Mouse (Mus musculus): ENCODE measurements at regions not wholly inside any gene's neighbourhood (a gene's known extent, or its start where the extent isn't known, plus 50 kb on each side); places are given as distances from the start of the nearest gene placed in this dataset.
"Not testable (repeated sequence)": the region's sequence is repeated elsewhere in the genome, so short reads cannot be mapped to it uniquely, and the experiment has no call there.

DNA sequence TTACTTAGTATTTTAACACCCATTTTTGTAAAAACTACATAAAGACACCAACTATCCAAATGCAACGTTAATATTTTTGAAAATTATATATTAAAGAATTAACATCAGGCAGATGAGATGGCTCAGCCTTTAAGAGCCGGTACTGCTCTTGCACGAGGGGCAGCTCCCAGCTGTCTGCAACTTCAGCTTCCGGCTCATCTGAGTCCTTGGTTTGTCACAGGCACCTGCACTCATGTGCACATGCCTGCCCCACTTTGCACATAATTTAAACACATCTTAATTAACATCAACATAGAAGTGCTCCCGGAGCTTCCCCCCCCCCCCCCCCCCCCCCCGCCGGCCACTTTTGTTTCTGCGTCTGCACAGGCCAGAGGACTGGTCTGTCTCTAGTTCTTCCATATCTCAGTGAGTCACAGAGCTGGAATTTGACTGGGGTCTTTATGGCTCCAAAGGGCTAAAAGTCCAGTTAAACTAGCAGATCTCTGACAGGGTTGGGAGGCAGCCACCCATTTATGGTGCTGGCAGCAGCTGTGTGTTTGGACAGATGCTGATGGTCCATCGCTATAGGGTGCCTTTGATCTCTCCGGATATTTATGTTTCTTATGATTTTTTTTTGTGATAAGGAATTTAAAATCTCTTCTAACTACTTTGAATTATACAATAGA, 61.9 kb upstream of the Wdr26 start:
- no peak for DNase-seq (ENCODE audit: low spot score)
- no peaks in the 10 kb centered on the region for H3K4me1 ChIP-seq (replicated peaks; ENCODE audit: control insufficient read depth, insufficient read depth)
- H3K36me3 ChIP-seq (ENCODE audit: control insufficient read depth, insufficient read depth, low read length) = no peaks in the 10 kb centered on the region
- 28% methylated on average over 10 of the region's 10 CpGs for WGBS
- TF ChIP-seq CTCF (IDR thresholded peaks at IDR 0.05; ENCODE audit: low read depth) (no peak), EP300 (optimal IDR thresholded peaks at IDR 0.05) (no peak)
- H3K4me2 ChIP-seq (replicated peaks; ENCODE audit: low read depth) = no peak overlapping the region
- no peaks in the 10 kb centered on the region for H3K27me3 ChIP-seq (ENCODE audit: control insufficient read depth, insufficient read depth, low read length)
- H3K27ac ChIP-seq (replicated peaks) = no peak overlapping the region
- H3K4me3 ChIP-seq (ENCODE audit: low read depth, low read length) = no peak overlapping the region
- no peak overlapping the region for H3K9ac ChIP-seq (ENCODE audit: low read length)
- H3K9me3 ChIP-seq (ENCODE audit: control insufficient read depth, low read length) = no peaks in the 10 kb centered on the region
- no peak for ATAC-seq (ENCODE audit: low FRiP score, low TSS enrichment)

DNA sequence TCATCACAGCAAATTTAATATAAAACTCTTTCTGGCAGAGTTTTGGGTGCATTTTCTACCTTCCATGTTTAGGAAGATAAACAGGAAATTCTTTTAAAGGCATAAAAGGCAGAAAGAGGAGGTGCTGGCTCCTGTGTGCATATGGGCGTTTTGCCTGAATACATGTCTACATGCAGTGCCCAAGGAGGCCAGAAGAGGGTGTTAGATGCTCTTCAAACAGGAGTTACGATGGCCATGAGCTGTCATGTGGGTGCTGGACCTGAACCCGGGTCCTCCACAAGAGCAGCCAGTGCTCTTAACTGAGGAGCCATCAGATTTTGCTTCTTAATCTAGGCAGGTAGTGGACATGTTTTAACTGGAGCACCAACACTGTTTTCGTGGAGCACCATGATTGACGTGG, 69.0 kb upstream of the Wdr26 start:
- WGBS = 77% methylated on average over 5 of the region's 5 CpGs

DNA sequence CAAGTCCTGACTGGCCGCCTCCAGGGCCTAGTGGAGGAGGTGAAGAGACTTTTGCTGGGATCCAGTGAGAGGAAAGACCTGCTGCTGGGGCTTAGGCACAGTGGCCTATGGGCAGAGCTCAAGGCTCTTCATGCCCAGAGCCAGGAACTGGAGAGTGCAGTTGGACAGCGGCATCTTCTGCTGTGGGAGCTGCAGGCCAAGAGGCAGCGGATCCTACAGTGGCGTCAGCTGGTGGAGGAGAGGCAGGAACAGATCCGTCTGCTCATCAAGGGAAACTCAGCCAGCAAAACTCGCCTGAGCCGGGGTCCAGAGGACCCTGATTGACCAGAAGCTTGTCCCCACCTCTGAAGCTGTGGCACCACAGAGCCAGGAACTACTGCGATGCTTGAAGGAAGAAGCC, 69.4 kb upstream of the Cnih3 start:
- H3K4me3 ChIP-seq (ENCODE audit: low read depth, low read length); H3K4me2 ChIP-seq (replicated peaks; ENCODE audit: low read depth); ATAC-seq (ENCODE audit: low FRiP score, low TSS enrichment); H3K9ac ChIP-seq (ENCODE audit: low read length); H3K9me3 ChIP-seq (ENCODE audit: control insufficient read depth, low read length); H3K27ac ChIP-seq (replicated peaks); H3K27me3 ChIP-seq (ENCODE audit: control insufficient read depth, insufficient read depth, low read length); H3K36me3 ChIP-seq (ENCODE audit: control insufficient read depth, insufficient read depth, low read length); H3K4me1 ChIP-seq (replicated peaks; ENCODE audit: control insufficient read depth, insufficient read depth); DNase-seq (ENCODE audit: low spot score): not testable (repeated sequence)
- WGBS = 85% methylated on average over 8 of the region's 8 CpGs

More for the DNA sequence above, 69.0 kb upstream of the Wdr26 start:
- Histone ChIP-seq H3K4me2 (replicated peaks; ENCODE audit: low read depth) (no peak overlapping the region), H3K4me3 (ENCODE audit: low read depth, low read length) (no peak overlapping the region), H3K36me3 (ENCODE audit: control insufficient read depth, insufficient read depth, low read length) (no peaks in the 10 kb centered on the region), H3K4me1 (replicated peaks; ENCODE audit: control insufficient read depth, insufficient read depth) (no peaks in the 10 kb centered on the region), H3K9ac (ENCODE audit: low read length) (no peak overlapping the region), H3K27ac (replicated peaks) (no peak overlapping the region), H3K9me3 (ENCODE audit: control insufficient read depth, low read length) (no peaks in the 10 kb centered on the region), H3K27me3 (ENCODE audit: control insufficient read depth, insufficient read depth, low read length) (no peaks in the 10 kb centered on the region)
- DNase-seq (ENCODE audit: low spot score) (peak; percentile 12), ATAC-seq (ENCODE audit: low FRiP score, low TSS enrichment) (no peak)
- TF ChIP-seq CTCF (IDR thresholded peaks at IDR 0.05; ENCODE audit: low read depth) (peak; percentile 38; the same call in 1 of the 2 replicates), EP300 (optimal IDR thresholded peaks at IDR 0.05) (no peak)

DNA sequence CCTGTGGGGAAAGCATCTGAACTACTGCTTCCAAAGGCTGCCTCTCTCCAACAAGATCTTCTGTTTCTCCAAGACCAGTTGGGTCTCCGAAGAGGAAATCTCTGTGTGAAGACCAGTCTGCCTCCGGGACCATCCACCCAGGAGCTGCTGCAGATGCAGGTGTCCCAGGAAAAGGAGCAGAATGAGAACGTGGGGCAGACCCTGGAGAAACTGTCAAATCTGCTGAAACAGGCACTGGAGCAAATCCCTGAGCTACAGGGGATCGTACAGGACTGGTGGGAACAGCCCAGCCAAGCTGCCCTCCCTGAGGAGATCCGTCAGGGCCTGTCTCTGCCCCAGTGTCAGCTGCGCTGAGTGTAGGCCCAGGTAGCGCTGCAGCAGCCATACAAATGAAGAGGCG, 68.9 kb upstream of the Cnih3 start:
- not testable (repeated sequence) for H3K9me3 ChIP-seq (ENCODE audit: control insufficient read depth, low read length); H3K27ac ChIP-seq (replicated peaks); H3K9ac ChIP-seq (ENCODE audit: low read length); H3K4me3 ChIP-seq (ENCODE audit: low read depth, low read length); H3K27me3 ChIP-seq (ENCODE audit: control insufficient read depth, insufficient read depth, low read length); H3K36me3 ChIP-seq (ENCODE audit: control insufficient read depth, insufficient read depth, low read length); H3K4me1 ChIP-seq (replicated peaks; ENCODE audit: control insufficient read depth, insufficient read depth); H3K4me2 ChIP-seq (replicated peaks; ENCODE audit: low read depth); ATAC-seq (ENCODE audit: low FRiP score, low TSS enrichment)
- WGBS = 80% methylated on average over 8 of the region's 8 CpGs
- peak; percentile 5 for DNase-seq (ENCODE audit: low spot score)

GRCm38 (mm10) chr1:181284301-181285197, 67.9 kb upstream of the Cnih3 start:
- DNase-seq (ENCODE audit: low spot score) = peak; percentile 13
- H3K27ac ChIP-seq (replicated peaks) = no peak overlapping the region
- peak; percentile 54 for TF ChIP-seq CTCF (IDR thresholded peaks at IDR 0.05; ENCODE audit: low read depth)
- no peak for TF ChIP-seq EP300 (optimal IDR thresholded peaks at IDR 0.05)
- no peaks in the 10 kb centered on the region for H3K4me1 ChIP-seq (replicated peaks; ENCODE audit: control insufficient read depth, insufficient read depth)
- H3K4me3 ChIP-seq (ENCODE audit: low read depth, low read length) = no peak overlapping the region
- no peaks in the 10 kb centered on the region for H3K9me3 ChIP-seq (ENCODE audit: control insufficient read depth, low read length)
- H3K36me3 ChIP-seq (ENCODE audit: control insufficient read depth, insufficient read depth, low read length) = no peaks in the 10 kb centered on the region
- H3K27me3 ChIP-seq (ENCODE audit: control insufficient read depth, insufficient read depth, low read length) = no peaks in the 10 kb centered on the region
- no peak overlapping the region for H3K4me2 ChIP-seq (replicated peaks; ENCODE audit: low read depth)
- ATAC-seq (ENCODE audit: low FRiP score, low TSS enrichment) = no peak
- WGBS = 83% methylated on average over 10 of the region's 10 CpGs
- no peak overlapping the region for H3K9ac ChIP-seq (ENCODE audit: low read length)

GRCm38 (mm10) chr1:181285600-181285999, 66.8 kb upstream of the Cnih3 start:
- peak overlapping the region; percentile 56 for H3K27ac ChIP-seq (replicated peaks)
- H3K4me3 ChIP-seq (ENCODE audit: low read depth, low read length) = no peak overlapping the region
- H3K27me3 ChIP-seq (ENCODE audit: control insufficient read depth, insufficient read depth, low read length) = no peaks in the 10 kb centered on the region
- H3K4me1 ChIP-seq (replicated peaks; ENCODE audit: control insufficient read depth, insufficient read depth) = no peaks in the 10 kb centered on the region
- H3K36me3 ChIP-seq (ENCODE audit: control insufficient read depth, insufficient read depth, low read length) = no peaks in the 10 kb centered on the region
- DNase-seq (ENCODE audit: low spot score) (peak; percentile 21), ATAC-seq (ENCODE audit: low FRiP score, low TSS enrichment) (peak; percentile 60)
- 75% methylated on average over 8 of the region's 8 CpGs for WGBS
- H3K9ac ChIP-seq (ENCODE audit: low read length) = no peak overlapping the region
- H3K9me3 ChIP-seq (ENCODE audit: control insufficient read depth, low read length) = no peaks in the 10 kb centered on the region
- H3K4me2 ChIP-seq (replicated peaks; ENCODE audit: low read depth) = no peak overlapping the region
- TF ChIP-seq EP300 (optimal IDR thresholded peaks at IDR 0.05) (no peak), CTCF (IDR thresholded peaks at IDR 0.05; ENCODE audit: low read depth) (no peak)
